Mouse (Mus musculus) bone marrow macrophage, adult 2 months (primary cell): Measurements from ENCODE around the gene Morn4.

ENCODE experiments used
- CTCF ChIP-seq: IDR thresholded peaks from 2 replicates; pipeline ENCODE4 v1.5.1; 2012; ENCODE audit warnings: low read depth, mild to moderate bottlenecking, low read length, moderate library complexity
- POLR2A ChIP-seq: IDR thresholded peaks from 2 replicates; pipeline ENCODE4 v1.6.1; 2012; ENCODE audit warnings: mild to moderate bottlenecking, low read depth, low read length, borderline replicate concordance

DNA sequence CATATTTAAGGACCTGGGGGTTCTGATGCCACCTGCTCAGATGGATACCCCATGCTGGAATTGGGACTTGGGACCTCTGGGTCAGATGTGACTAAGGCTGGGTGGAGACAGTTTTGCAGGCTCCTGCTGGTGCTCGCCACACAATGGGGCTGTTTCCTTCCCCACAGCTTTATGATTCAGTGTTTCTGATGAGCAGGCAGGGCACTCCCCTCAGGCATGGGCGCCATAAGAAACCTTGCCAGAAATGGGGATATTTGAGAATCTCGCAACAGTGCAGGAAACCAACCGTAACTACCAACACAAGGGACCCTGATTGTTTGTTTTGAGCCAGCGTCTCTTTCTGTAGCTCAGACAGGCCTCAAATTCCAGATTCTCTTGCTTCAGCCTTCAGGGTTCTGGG is 44.9 kb upstream of the Morn4 start:
- no peak for TF ChIP-seq CTCF
- no peak for TF ChIP-seq POLR2A
